Mouse (Mus musculus): ENCODE measurements around the gene Igfbp7.

DNA sequence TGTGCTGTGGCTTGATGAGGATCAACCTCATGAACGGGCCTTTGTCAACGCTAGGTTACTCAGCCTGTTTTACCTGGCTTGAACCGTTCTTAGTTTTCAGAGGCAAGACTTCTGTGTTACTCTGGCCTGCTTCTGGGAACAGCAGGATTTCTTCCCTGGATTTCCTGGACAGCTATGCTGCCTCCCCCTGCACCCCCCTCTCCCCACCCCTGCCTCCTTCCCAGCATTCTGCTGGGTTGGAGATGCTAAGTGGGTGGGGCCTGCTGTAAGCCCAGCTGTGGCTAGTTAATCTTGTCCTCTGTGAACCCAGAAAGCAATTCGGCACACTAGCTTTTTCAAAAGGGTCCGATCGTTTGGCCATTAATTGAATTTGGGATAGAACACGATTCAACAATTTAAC lies 7.7 kb downstream of the Igfbp7 start:
- no peak for TF ChIP-seq POLR2A (IDR thresholded peaks at IDR 0.05; ENCODE audit: insufficient read length, low read depth)
- TF ChIP-seq MAX (IDR thresholded peaks at IDR 0.05; ENCODE audit: low read depth): no peak
